Mouse (Mus musculus) cortical plate, adult 2 months (tissue): ENCODE measurements around the gene Zrsr1. TPM values are rescaled to one million over a fixed set of nuclear protein-coding genes. Genes with fewer than 3 reads are reported as not detected.
A peak's percentile ranks its signal among the peaks of the same experiment; 100 is the strongest.

Source experiments
- H3K27ac ChIP-seq: fragments of 200-500 bp; 2 replicates; pipeline ENCODE4 v1.5.1; 2012; ENCODE audit warnings: low read length, control low read depth, inconsistent platforms; ENCODE audit not compliant: insufficient read depth
- H3K4me1 ChIP-seq: fragments of 200-500 bp; 2 replicates; pipeline ENCODE4 v1.6.1; 2011; ENCODE audit warnings: low read length; ENCODE audit not compliant: control insufficient read depth, insufficient read depth
- H3K4me3 ChIP-seq: fragments of 200-500 bp; 2 replicates; pipeline ENCODE4 v1.5.1; 2011; ENCODE audit warnings: mild to moderate bottlenecking, low read length, control low read depth; ENCODE audit not compliant: insufficient read depth
- CTCF ChIP-seq: fragments of 200-500 bp; IDR thresholded peaks from 2 replicates; pipeline ENCODE4 v1.5.1; 2011; ENCODE audit warnings: mild to moderate bottlenecking, control low read depth, low read length; ENCODE audit not compliant: insufficient read depth; ENCODE audit errors: extremely low read depth
- POLR2A ChIP-seq: fragments of 200-500 bp; IDR thresholded peaks from 2 replicates; pipeline ENCODE4 v1.6.1; 2011; ENCODE audit warnings: mild to moderate bottlenecking, low read length, control low read depth; ENCODE audit not compliant: insufficient read depth; ENCODE audit errors: extremely low read depth
- polyA plus RNA-seq: library from polyadenylated mRNA; depleted of rRNA; stranded (reverse); fragments of >200 nt; gene quantifications from 2 replicates; pipeline ENCODE4 v1.2.3, GENCODE M21; 2012

The Zrsr1 gene
- polyA plus RNA-seq, 1 experiment, result 54.6 TPM

GRCm38 (mm10) chr11:22987357-22987756, 15.6 kb downstream of the Zrsr1 start:
- TF ChIP-seq CTCF, result peak; percentile 81
- no peak for TF ChIP-seq POLR2A
- peaks cover 2% of the 10 kb centered on the region; the same call in 1 of the 2 replicates for H3K4me1 ChIP-seq
- H3K4me3 ChIP-seq, result no peak overlapping the region
- H3K27ac ChIP-seq, result no peak overlapping the region

- TF ChIP-seq POLR2A (no peak), CTCF (no peak)
- Histone ChIP-seq H3K4me3 (peak overlapping the region; percentile 52), H3K27ac (no peak overlapping the region), H3K4me1 (peaks cover 2% of the 10 kb centered on the region; the same call in 1 of the 2 replicates)
Observed at GRCm38 (mm10) chr11:22989786-22990185, 18.0 kb downstream of the Zrsr1 start.

- H3K4me1 ChIP-seq, result peaks cover 2% of the 10 kb centered on the region; the same call in 1 of the 2 replicates
- peak within 1 kb of the TSS; percentile 52 for H3K4me3 ChIP-seq
- no peak for TF ChIP-seq CTCF
- TF ChIP-seq POLR2A, result peak; percentile 83; the same call in 1 of the 2 replicates
- peak within 1 kb of the TSS; percentile 49 for H3K27ac ChIP-seq
Observed at GRCm38 (mm10) chr11:22990393-22991126, 18.8 kb downstream of the Zrsr1 start, which contains the start of gene Cct4. TSS of gene Cct4 (plus strand) at chr11:22990519.

- peaks cover 2% of the 10 kb centered on the region; the same call in 1 of the 2 replicates for H3K4me1 ChIP-seq
- no peak overlapping the region for H3K27ac ChIP-seq
- TF ChIP-seq POLR2A, result no peak
- TF ChIP-seq CTCF, result no peak
- H3K4me3 ChIP-seq, result peak overlapping the region; percentile 52
Observed at GRCm38 (mm10) chr11:22991218-22991835, 19.5 kb downstream of the Zrsr1 start.

GRCm38 (mm10) chr11:22994271-22994670, 22.5 kb downstream of the Zrsr1 start:
- TF ChIP-seq CTCF (no peak), POLR2A (no peak)
- H3K4me3 ChIP-seq, result no peak overlapping the region
- H3K27ac ChIP-seq, result no peak overlapping the region
- peaks cover 2% of the 10 kb centered on the region; the same call in 1 of the 2 replicates for H3K4me1 ChIP-seq

GRCm38 (mm10) chr11:22995461-22995860, 23.7 kb downstream of the Zrsr1 start:
- no peak for TF ChIP-seq POLR2A
- no peak for TF ChIP-seq CTCF
- Histone ChIP-seq H3K4me3 (no peak overlapping the region), H3K27ac (no peak overlapping the region), H3K4me1 (peaks cover 2% of the 10 kb centered on the region; the same call in 1 of the 2 replicates)

- no peaks in the 10 kb centered on the region for H3K4me1 ChIP-seq
- TF ChIP-seq POLR2A (no peak), CTCF (no peak)
- H3K27ac ChIP-seq, result no peak overlapping the region
- no peak overlapping the region for H3K4me3 ChIP-seq
Observed at GRCm38 (mm10) chr11:22998308-22998707, 26.5 kb downstream of the Zrsr1 start.

GRCm38 (mm10) chr11:23005276-23005675, 33.5 kb downstream of the Zrsr1 start:
- no peaks in the 10 kb centered on the region for H3K4me1 ChIP-seq
- no peak overlapping the region for H3K4me3 ChIP-seq
- H3K27ac ChIP-seq, result no peak overlapping the region
- TF ChIP-seq POLR2A (no peak), CTCF (no peak)

GRCm38 (mm10) chr11:23007166-23007480, 35.3 kb downstream of the Zrsr1 start:
- Histone ChIP-seq H3K27ac (no peak overlapping the region), H3K4me1 (no peaks in the 10 kb centered on the region), H3K4me3 (peak overlapping the region; percentile 86; the same call in 1 of the 2 replicates)
- TF ChIP-seq POLR2A, result no peak
- no peak for TF ChIP-seq CTCF
